Mouse (Mus musculus) bone marrow macrophage, adult 2 months (primary cell): ENCODE measurements at regions not wholly inside any gene's neighbourhood (a gene's known extent, or its start where the extent isn't known, plus 50 kb on each side); places are given as distances from the start of the nearest gene placed in this dataset.

Experiments used
- CTCF ChIP-seq: IDR thresholded peaks from 2 replicates; pipeline ENCODE4 v1.5.1; 2012; ENCODE audit warnings: low read depth, mild to moderate bottlenecking, low read length, moderate library complexity
- POLR2A ChIP-seq: IDR thresholded peaks from 2 replicates; pipeline ENCODE4 v1.6.1; 2012; ENCODE audit warnings: mild to moderate bottlenecking, low read depth, low read length, borderline replicate concordance

DNA sequence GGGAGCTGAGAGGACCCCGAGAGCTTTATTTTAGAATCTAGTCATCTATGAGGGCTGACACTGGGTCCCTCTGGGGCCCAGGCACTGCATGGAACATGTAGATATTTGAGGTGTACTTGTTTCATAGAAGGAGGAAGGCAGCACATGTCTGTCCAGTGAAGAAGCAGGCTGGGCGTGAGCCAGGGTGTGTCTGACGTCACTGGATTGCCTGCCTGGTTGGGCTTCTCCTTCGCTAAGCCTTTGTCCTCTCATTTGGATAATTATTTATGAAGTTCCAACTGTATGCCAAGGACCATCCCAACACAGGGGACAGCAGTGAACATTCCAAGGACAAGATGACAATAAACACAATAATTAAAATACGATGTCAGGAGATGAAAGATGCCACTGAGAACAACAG is 72.7 kb upstream of the Runx3 start:
- TF ChIP-seq CTCF (no peak), POLR2A (no peak)
